Mouse (Mus musculus): ENCODE measurements around the gene Grb2.

Grb2 gene

DNA sequence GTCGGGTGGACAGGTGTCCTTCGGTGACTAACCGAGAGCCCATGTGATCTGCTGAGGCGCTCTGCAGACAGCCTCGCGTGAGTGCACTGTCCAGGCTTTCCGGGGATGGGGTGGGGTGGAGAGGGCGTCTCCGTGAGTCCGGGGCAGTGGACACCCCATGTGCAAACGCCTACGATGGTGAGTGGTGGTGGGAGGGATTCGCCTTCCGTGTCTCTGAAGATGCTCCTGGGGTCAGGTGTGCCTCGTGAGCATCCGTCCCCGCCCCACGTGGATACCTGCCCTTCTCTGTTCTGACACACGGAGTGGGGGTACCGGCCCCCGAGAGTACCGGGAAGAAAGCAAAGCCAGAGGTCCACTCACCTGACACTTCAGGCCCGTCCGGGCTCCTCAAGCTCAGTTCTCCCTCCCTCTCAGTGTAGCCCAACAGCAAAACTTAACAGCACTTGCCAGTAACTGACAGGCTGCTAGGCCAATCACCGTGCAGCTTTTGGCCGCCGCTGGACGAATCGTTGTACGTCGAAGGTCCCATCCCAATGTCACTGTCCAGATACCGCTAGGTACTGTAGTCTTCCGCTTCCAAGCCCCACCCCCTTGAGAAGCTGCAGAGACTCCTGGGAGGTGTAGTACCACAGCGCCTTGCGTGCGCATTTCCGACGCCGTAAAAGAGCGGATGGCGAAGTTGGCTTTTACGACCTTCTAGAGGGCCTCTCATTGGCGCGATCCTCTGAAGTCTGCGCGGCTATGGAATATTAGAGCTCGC lies 80.5 kb downstream of the Grb2 start, which contains the start of gene Slc25a19:
Gene Slc25a19 (minus strand): TSS at position 591 of the 760 bp plus-strand sequence.
- DNase-seq (ENCODE audit: low read depth, low spot score), result peak; percentile 99

DNA sequence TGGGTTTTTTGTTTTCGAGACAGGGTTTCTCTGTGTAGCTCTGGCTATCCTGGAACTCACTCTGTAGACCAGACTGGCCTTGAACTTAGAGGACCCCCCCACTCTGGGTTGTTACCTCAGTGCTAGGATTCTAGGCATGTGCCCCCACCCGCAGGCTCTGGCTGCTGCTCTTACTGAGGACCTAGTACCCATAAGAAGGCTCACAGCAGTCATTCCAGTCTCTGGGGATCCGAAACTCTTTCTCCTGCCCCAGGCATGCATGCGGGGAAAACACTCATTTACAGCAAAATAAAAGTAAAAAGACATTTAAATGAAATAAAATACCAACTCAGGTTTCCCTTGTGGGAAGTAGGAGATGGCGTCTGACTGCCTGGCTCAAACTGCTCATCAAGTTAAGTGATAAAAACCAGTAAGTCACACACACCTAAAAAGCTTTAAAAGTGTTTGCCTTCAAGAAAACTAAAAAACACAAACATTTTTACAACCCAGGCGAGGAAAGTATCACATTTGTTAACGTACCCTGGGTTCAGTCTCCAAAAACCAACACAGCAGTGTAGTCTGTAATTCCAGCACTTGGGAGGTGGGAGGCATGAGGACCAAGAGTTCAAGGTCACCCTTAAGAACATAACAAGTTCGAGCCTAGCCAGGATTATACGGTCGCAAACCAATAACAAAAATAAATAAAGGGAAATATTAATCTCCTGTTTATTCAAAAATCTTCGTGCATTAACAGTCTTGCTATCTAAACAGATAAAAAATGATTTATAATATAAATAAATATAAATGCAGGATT lies 81.4 kb downstream of the Grb2 start:
- DNase-seq (ENCODE audit: low read depth, low spot score), result no peak

DNA sequence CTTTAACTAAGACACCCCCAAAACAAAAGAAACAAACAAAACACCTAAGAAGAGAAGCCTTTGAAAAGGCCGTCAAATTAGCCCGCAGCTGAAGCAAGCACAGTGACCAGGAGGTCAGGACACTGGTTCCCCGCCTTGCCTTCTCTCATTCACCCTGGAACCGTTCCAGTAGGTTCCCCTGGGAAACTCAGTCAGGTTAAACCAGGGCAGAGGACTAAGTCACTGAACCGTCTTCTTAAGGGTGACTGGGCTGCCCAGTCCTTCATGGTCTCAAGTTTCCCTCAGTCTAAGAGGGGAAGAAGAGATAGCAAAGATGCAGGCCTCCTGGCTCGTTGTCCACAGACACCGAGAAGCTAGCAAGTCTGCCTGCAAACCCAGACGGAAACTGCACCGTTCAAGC lies 82.5 kb downstream of the Grb2 start:
- DNase-seq (ENCODE audit: low read depth, low spot score), result no peak

DNA sequence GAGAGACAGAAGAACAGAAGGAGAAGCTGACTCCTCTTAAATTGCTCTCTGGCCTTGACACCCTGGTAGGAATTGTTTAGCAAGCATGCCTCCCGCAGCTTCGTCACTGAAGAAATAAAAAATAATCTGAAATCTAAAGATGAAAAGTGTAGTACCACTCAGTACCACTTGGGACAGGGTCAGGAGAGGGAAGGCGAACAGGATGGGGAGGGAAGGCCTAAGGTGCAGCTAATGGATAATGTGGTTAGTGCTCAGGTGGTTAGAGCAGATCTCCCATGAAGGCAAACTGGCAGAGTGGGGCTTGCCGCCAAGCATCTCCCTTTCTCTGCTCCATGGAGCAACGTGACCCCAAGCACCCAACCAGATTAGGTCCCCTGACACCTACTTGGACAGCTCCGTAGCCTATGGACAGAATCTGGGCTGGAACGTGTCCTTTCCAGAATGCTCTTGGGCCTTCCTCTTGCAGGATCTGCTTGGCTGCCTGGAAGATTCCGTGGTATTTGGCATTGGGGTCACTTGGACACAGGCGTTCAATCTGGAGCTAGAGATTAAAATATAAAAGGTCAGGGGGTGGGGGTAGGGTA lies 84.8 kb downstream of the Grb2 start:
- no peak for DNase-seq (ENCODE audit: low read depth, low spot score)

DNA sequence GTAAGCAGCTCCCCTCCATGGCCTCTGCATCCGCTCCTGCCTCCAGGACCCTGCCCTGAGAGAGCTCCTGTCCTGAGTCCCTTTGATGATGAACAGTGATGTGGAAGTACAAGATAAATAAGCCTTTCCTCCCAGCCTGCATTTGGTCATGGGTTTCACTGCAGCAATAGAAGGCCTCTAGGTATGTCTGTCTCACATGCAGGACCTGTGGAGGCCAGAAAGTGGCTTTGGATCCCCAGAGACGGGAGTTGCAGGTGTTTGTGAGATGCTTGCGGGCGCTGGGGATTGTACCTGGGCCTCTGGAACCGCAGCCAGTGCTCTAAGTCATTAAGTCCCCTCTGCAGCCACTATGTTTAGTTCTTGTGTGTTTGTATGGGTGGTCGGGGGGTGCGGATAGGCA lies 88.4 kb downstream of the Grb2 start:
- DNase-seq (ENCODE audit: low read depth, low spot score), result no peak

DNA sequence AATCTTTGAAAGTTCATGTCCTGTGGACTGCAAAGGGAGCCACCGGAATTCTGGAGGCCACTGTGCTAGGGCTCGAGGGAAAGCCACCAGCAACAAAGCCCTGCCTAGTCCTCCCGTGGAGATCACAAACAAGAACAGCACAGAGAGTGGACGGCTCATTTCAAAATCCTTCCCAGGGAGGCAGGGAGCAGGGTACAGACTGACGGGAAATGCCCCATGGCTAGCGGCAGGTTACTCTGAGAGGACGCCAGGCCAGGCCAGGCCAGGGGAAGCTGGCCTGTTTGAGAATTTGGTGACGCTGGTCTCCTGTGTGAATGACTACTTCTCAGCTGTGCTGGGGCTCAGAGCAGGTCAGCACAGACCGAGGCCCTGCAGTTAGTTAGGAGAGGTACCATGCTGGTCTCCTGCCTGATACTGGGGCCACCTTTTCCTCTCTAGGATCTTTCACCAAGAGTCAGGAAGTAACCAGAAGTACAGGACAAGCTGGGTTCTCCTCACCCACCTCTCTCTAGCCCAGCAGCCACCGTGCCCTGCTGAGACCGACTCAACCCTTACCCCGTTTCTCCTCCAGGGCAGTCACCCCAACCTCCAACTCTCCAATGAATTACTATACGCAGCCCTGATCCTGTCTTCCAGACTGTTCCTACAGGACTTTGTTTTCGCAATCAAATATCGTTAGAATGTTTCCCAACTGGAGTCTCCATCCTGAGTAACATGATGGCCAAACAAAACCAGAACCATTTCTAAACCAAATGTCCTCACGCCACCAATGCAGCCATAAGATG lies 89.5 kb downstream of the Grb2 start:
- no peak for DNase-seq (ENCODE audit: low read depth, low spot score)

DNA sequence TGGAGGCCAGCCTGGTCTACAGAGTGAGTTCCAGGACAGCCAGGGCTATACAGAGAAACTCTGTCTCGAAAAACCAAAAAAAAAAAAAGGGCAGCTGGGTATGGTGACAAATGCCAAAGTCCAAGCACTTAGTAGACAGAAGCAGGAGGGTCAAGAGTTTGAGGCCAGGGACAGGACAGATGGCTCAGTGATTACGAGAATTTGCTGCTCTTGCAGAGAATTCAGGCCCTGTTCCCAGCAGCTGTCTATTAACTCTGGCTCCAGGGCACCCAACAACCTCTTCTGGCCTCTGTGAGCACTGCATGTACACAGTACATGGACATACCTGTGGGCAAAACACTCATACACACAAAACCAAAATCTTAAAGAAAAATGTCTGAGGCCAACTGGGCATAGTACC lies 90.4 kb downstream of the Grb2 start:
- no peak for DNase-seq (ENCODE audit: low read depth, low spot score)

DNA sequence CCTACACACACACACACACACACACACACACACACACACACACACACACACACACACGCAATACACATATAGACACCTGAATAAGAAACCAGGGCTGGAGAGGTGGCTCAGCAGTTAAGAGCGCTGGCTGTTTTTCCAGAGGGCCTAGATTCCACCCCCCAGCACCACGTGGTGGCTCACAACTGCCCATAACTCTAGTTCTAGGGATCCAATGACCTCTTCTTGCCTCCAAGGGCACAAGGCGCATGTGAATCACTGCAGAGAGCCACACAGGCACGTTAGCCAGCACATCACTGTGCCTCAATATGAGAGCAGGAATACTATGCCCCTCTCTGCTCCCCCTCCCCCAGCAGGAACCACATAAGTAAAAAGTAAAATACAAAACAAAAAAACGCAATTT lies 91.5 kb downstream of the Grb2 start:
- DNase-seq (ENCODE audit: low read depth, low spot score), result no peak

DNA sequence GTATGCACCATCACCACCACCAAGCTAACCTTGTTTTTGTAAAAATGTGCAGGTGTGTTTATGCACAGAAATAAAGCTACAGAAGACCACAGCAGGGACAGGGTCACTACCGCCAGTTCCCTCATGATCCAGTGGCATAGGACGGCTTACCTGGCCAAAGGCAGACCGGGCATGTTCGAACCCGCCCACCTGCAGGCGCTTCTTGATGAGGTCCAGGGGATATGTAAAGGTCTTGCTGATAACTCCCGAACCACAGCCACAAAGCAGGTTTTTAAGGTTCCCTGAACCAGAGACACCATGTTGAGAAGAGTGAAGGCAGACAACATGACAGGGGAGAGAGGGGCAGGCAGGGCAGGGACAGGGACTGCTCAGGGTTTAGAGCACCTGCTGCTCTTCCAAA lies 92.0 kb downstream of the Grb2 start:
- DNase-seq (ENCODE audit: low read depth, low spot score), result no peak

DNA sequence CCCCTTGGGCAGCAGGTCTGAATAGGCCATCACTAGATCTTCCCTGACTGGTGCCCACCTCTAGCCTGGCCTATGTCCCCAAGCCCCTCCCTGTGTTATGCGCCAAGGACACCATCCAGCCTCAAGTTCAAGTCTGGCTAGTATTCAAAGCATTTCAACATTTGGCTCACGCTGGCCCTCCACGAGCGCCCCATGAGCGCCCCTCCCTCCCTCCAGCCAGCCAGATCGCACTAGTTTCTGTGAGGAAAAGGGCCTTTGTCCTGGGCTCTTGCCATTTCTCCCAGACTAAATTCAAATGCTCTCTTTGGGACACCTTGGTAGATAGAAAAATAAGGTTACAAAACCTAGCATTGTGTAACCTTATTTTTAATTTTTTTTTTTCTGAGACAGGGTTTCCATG lies 92.5 kb downstream of the Grb2 start:
- DNase-seq (ENCODE audit: low read depth, low spot score), result no peak

DNA sequence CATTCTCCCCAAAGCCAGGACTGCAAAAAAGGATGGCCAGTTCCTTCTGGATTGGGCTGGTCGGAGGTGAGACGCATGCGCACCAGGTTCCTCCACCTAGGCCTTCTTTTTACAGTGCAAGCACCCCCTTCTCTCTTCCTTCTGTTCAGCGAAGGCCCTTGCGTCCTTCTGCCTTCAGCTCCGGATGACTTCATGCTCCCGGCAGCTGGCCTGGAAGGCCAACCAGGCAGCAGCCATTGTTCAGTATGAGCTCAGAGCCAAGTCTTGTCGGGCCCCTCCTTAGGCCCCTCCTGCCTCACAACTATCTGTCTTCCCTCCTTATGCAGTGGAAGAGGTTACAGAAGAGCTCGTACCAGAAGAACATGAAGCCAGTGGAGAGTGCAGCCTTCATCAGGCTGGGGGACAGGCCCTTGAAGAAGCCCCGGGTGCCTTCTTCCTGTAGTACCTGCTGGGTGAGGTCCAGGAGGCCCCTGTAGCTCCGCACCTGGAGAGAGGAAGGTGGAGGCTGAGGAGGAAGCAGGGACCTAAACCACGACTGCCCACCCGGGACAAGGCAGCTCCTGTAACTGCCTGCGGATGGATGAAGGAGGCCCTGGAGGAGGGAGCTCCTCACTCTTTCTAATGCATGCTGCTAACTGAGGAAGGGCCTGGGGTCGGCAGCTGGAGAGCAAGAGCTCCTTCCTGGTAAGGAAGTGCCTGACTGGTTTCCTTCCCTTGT lies 93.1 kb downstream of the Grb2 start:
- DNase-seq (ENCODE audit: low read depth, low spot score), result no peak

DNA sequence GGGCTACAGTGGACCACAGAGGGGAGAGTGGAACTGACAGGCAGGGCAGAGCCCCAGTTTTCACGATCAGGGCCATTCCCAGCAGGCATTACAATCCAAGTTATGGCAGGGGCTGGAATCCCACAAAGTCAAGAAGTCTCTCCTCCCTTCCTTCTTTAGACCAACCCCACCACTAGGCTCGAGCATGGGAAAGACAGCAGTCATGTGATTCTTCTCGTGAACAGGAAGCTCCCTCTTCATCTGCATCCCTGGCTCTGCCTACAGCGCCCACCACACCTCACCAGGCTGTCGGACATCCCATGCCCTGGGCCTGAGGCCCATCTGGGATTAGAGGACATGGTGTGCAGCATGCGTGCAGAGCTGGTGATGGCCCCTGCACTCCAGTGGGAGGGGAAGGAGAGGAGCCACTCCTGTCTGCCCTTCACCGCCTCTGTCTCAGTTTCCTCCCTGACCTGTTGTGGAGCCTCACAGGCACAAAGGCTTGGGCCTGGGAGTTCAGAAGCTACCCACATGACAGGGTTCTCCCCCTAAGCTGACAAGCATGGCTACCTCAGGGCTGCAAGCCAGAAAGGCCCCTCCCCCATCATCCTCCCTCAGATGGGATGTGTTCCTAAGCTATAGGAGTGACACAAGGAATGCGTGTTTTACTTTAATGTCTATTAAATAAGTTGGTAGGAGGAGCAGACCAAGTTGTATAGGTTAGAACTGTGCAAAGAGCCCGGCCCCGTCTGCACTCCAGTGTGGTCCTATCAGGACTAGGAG lies 93.9 kb downstream of the Grb2 start:
- no peak for DNase-seq (ENCODE audit: low read depth, low spot score)

DNA sequence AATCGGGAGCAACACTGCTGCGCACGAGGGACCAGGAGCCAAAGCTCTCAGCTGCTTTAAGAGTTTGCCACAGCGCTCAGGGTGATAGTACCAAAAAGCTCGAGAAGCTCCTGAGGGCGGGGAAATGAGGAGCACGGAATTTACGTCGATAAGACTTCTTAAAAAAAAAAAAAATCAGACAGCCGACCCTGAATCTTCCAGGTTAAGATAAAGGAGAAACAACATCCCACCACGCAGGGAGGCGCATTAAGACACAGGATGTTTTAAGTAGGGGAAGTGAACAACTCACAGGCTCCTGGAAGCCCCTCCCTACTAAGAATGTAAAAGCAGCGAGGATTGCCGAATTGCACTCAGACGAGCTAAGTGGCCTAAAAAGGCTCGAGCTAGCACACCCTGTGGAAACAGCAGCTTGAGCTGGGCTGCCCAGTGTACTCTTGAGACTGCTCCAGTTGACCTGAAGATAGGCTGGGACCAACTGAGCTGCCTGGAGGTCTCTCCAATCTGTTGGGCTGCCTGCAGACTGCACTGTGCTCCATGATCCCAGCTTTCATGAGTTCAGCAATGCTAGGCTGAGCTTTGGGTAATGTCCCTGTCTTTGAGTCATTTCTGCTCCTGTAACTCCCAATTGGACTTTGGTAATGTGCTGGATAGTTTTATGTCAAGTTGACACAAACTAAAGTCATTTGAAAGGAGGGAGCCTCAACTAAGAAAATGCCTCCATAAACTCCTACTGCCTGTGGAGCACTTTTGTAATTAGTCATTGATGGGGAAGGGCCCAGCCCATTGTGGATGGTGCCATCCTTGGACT lies 95.1 kb downstream of the Grb2 start:
- no peak for DNase-seq (ENCODE audit: low read depth, low spot score)

DNA sequence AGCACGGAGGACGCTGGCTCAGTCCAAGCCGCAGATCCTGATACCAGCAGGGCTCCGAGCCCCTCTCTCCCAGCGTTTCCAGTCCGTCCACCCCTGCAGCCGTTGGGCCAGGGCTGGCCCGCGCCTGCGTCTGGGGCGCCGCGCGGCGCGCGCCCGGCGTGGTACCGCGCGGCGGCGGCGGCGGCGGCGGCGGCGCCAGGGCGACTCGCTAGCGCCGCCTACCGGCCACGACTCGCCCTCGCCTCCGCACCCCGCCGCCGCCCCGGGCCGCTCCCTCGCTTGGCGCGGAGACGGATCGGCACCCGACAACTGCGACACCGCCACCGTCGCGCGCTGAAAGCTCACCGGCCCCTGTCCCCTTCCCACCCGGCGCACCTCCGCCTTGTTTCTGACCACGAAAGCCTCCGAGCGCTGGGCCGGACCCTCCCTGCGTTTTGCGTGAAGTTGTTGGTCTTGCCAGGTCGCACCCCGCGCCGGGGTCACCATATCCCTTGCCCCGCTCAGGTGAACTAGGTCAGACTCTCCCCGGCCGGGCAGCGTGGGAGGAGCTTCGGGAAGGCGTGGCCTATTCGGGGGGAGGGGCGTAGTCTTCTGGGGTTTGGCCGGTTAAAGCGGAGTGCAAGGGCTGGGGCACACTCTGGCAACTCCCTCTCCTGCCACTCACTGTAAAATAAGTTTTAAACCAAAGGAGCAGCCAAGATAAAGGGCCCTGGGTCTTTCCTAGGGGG lies 95.8 kb downstream of the Grb2 start, which contains the start of gene Mif4gd:
Gene Mif4gd (minus strand): TSS at position 560 of the 728 bp plus-strand sequence.
- no peak for DNase-seq (ENCODE audit: low read depth, low spot score)

DNA sequence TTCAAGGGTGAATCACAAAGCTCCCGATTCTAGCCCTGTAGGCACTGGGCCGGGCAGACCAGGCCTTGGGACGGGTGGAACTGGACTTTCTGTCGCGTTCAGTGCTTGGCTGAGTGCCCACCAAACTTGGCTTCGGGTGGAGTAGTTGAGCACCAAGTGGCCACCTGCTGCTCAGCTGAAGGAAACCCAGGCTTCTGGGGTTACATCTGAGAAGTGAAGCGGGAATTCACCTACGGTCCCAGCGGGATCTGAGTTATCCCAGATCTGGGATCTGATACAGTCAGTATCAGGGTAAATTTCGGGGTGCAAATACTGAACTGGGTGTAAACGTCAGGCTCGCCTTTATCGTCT lies 96.4 kb downstream of the Grb2 start:
- DNase-seq (ENCODE audit: low read depth, low spot score), result no peak

DNA sequence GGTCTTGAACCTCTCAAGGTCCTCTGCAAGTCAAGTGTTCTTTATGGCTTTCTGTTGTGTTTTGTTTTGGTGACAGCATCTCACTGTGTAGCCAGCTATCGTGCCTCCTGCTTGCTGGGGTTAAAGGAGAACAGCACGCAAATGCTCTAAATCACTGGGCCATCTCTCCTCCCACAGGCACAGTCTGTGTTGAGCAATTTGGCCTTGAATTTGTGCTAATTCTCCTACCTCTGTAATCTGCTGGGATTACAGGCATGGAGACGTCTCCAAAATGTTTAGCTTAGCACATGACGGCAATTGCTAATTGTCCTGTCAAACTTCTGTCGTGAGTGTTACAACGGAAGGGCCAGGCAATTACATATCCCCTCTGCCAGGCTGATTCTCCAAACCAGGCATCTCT lies 97.2 kb downstream of the Grb2 start:
- DNase-seq (ENCODE audit: low read depth, low spot score), result no peak

DNA sequence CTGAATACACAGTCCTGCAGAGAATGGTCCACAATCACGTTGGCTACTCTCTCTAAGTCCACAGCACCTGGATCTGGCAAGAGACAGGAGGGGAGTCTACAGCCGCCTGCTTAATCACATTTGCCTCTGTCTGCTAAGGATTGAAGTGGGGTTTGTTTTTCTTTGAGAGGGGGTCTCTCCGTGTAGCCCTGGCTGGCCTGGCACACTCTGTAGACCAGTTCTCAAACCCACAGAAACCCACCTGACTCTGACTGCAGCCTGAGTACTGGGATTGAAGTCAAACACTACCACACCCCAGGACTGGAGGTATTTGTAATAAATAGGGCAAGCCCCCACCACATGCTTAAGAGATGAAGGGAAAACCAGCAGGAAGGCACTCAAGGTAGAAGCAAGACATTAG lies 98.8 kb downstream of the Grb2 start:
- DNase-seq (ENCODE audit: low read depth, low spot score), result no peak

DNA sequence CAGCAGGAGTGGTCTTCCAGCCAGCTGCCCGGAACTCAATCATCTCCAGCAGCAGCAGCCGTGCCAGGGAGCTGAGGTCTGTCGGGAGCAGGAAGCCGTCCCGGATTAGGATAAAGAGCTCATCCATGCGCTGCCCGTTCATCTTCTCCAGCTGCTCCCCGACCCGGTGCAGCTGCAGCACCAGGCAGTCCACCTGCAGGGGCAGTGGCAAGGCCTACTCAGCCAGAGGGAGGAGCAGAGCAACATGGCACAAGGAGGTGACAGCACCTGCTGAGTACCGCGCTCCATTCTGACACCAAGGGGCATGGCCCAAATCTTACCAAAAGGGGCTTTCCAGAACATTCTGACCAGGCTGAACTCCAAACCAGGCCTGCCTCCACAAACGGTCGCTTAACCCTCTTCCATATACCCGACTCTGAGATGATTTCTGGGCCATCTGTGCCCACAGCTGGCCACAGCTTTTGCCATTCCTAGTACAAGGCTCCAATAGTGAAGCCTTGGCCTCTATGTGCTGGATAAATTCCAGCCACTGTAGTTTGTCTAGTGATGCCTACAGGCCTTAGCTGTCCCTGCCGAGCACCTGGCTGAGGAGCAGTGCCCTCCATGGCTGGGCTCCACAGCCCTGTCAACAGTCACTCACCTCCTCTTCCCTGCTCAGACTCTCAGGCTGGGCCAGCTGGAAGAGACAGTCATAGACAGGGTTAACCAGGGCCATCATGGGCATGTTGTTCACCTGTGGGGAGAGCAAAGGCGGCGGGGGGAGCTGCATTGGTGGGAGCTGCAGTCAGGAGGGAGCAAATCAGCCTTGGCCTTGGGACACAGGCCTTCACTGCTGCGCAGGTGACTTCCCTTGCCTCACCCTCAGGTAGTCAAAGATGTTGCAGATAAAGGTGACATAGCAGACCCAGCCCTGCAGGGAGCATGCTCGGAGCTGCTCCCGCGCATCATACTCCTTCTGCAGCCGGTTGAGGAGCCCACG lies 99.7 kb downstream of the Grb2 start:
- no peak for DNase-seq (ENCODE audit: low read depth, low spot score)

Measured in brain, embryonic 18.5 days (tissue).